Mouse (Mus musculus) lung, postnatal 0 days (tissue): ENCODE measurements around the gene Gje1. TPM values are rescaled to one million over a fixed set of nuclear protein-coding genes. Genes with fewer than 3 reads are reported as not detected.
A peak's percentile ranks its signal among the peaks of the same experiment; 100 is the strongest.

Source experiments
- ATAC-seq: fragments of 200-750 bp; cut with Nextera tagmentation; 2 replicates; pipeline ENCODE4 v1.8.0; 2017; ENCODE audit warnings: moderate library complexity
- DNase-seq: peaks from one replicate; pipeline ENCODE4 v3.0.0-alpha.2; 2016; ENCODE audit warnings: low spot score
- H3K27ac ChIP-seq: fragments of 300-500 bp; sonication (generic); 2 replicates; pipeline ENCODE4 v1.5.1; 2014; ENCODE audit warnings: antibody characterized with exemption, mild to moderate bottlenecking, low read length, mixed read lengths
- H3K27me3 ChIP-seq: fragments of 300-500 bp; sonication (generic); replicated peaks from 2 replicates; pipeline ENCODE4 v1.6.1; 2014; ENCODE audit warnings: low read length, mixed read lengths; ENCODE audit not compliant: insufficient read depth
- H3K36me3 ChIP-seq: fragments of 300-500 bp; sonication (generic); 2 replicates; pipeline ENCODE4 v1.6.1; 2014; ENCODE audit warnings: low read length, mixed read lengths; ENCODE audit not compliant: insufficient read depth
- H3K4me1 ChIP-seq: fragments of 300-500 bp; sonication (generic); 2 replicates; pipeline ENCODE4 v1.6.1; 2014; ENCODE audit warnings: antibody characterized with exemption, low read depth, low read length, mixed read lengths; ENCODE audit not compliant: insufficient read depth
- H3K4me2 ChIP-seq: fragments of 300-500 bp; sonication (generic); replicated peaks from 2 replicates; pipeline ENCODE4 v1.6.1; 2014; ENCODE audit warnings: low read depth, mild to moderate bottlenecking, low read length, moderate library complexity, mixed read lengths
- H3K4me3 ChIP-seq: fragments of 300-500 bp; sonication (generic); 2 replicates; pipeline ENCODE4 v1.5.1; 2014; ENCODE audit warnings: low read depth, low read length
- H3K9ac ChIP-seq: fragments of 300-500 bp; sonication (generic); replicated peaks from 2 replicates; pipeline ENCODE4 v1.6.1; 2014; ENCODE audit warnings: low read depth, mild to moderate bottlenecking
- H3K9me3 ChIP-seq: fragments of 300-500 bp; sonication (generic); 2 replicates; pipeline ENCODE4 v1.6.1; 2016; ENCODE audit warnings: low read length, mixed read lengths
- CTCF ChIP-seq: IDR thresholded peaks from 2 replicates; pipeline ENCODE4 v1.5.1; 2016; ENCODE audit warnings: antibody characterized with exemption, mild to moderate bottlenecking
- EP300 ChIP-seq: IDR thresholded peaks from 2 replicates; pipeline ENCODE4 v1.6.1; 2016; ENCODE audit warnings: antibody characterized with exemption, mild to moderate bottlenecking, control low read depth
- WGBS: fragments of 180-500 bp; shearing (Covaris S2); extraction: QIAGEN DNeasy Blood & Tissue Kit; methylation state at CpG from one replicate; pipeline ENCODE4 v1.1.7; 2014; 5-methylcytosine and 5-hydroxymethylcytosine counted together
- polyA plus RNA-seq: library from polyadenylated mRNA; unstranded; fragments of >200 nt; fragmentation: Nextera tagmentation; extraction: Ambion mirVana; gene quantifications from 2 replicates; pipeline ENCODE4 v1.2.1, GENCODE M21; 2015

Gje1 gene
- not detected in 2 replicates for polyA plus RNA-seq

DNA sequence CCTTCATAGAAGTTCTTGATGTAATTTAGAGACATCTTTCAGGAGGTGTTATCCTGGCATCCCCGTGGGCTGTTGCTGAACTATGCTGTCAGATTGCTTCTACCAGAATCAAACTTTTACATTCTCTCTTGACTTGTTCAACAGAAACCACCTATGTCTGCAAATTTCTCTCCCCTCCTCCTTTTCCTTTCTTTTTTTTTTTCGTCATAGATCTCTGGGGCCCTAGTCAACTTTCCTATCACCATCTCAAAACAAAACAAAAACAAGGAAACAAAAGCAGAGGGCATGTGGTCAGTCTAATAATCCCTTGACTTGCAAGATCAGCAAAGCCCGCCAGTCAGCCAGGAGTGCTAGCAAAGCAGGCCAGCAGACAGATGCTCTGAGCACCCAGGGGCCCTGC, at the start of gene Gje1:
Gje1 (minus strand) TSS at position 101 of the 400 bp plus-strand sequence.
- ATAC-seq: no peak
- Histone ChIP-seq H3K4me2 (no peak within 1 kb of the TSS), H3K27ac (no peak within 1 kb of the TSS), H3K9me3 (no peaks in the 10 kb centered on the region), H3K9ac (no peak within 1 kb of the TSS), H3K4me1 (no peaks in the 10 kb centered on the region), H3K27me3 (no peaks in the 10 kb centered on the region), H3K36me3 (no peaks in the 10 kb centered on the region), H3K4me3 (no peak within 1 kb of the TSS)
- TF ChIP-seq EP300 (no peak), CTCF (no peak)
- WGBS: 64% methylated on average over 3 of the region's 3 CpGs
- DNase-seq: no peak

DNA sequence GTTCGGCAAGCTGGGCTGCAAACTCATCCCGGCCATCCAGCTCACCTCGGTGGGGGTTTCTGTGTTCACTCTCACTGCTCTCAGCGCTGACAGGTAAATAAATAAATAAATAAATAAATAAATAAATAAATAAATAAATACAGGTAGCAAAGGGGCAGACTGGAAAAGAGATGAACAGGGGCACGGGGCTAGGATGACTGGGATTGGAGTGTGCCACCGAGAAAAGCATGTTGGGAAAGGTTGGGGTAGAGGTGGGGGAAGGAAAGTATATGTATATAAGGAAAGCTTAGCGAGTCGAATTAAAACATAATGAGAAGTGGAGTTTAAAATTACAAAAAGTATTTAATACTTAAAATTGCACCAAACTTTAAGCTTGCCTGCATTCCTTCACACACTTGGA, 42.6 kb upstream of the Gje1 start:
- H3K36me3 ChIP-seq: no peaks in the 10 kb centered on the region
- 25% methylated on average over 8 of the region's 8 CpGs for WGBS
- H3K9ac ChIP-seq: no peak overlapping the region
- H3K4me2 ChIP-seq: peak overlapping the region; percentile 54; the same call in 1 of the 2 replicates
- TF ChIP-seq EP300 (no peak), CTCF (no peak)
- H3K27ac ChIP-seq: no peak overlapping the region
- ATAC-seq (no peak), DNase-seq (no peak)
- H3K4me1 ChIP-seq: no peaks in the 10 kb centered on the region
- H3K27me3 ChIP-seq: no peaks in the 10 kb centered on the region
- no peaks in the 10 kb centered on the region for H3K9me3 ChIP-seq
- H3K4me3 ChIP-seq: no peak overlapping the region

DNA sequence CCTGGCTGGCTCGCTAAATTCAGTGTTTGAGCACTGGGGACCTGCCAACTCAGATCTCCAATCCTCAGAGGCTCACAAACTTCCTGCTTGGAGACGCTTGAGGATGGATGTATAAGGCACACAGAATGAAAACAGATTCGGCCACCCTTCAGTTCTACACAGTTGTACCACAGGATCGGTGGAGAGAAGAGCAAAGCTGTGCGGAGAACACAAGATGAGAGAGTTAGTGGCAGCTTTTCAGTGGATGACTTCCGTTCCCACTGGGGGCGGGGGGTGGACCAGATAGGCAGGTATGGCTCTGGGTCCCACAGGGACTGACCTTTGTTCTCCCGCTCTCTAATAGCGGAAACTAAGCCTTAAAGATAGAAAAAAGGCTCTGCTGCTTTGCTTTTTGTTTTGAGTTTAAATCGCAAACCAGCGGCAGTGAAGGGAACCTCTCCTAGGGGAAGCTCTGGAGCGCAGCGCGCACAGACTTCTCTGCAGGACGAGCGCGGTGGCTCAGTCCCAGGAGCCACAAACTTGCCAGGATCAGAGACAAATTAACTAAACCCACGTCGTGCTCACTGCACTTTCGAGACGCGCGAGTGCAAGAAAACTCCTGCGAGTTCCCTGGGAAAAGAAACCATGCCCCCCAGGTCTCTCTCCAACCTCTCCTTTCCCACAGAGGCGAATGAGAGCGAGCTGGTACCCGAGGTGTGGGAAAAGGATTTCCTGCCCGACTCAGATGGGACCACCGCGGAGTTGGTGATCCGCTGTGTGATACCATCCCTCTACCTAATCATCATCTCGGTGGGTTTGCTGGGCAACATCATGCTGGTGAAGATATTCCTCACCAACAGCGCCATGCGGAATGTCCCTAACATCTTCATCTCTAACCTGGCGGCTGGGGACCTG, 41.9 kb upstream of the Gje1 start:
- ATAC-seq (no peak), DNase-seq (no peak)
- no peak overlapping the region for H3K27ac ChIP-seq
- no peaks in the 10 kb centered on the region for H3K27me3 ChIP-seq
- H3K9me3 ChIP-seq: no peaks in the 10 kb centered on the region
- 2% methylated on average over 35 of the region's 35 CpGs for WGBS
- H3K4me1 ChIP-seq: no peaks in the 10 kb centered on the region
- no peaks in the 10 kb centered on the region for H3K36me3 ChIP-seq
- TF ChIP-seq EP300 (no peak), CTCF (no peak)
- H3K4me3 ChIP-seq: peak overlapping the region; percentile 24
- peak overlapping the region; percentile 54 for H3K4me2 ChIP-seq
- no peak overlapping the region for H3K9ac ChIP-seq

DNA sequence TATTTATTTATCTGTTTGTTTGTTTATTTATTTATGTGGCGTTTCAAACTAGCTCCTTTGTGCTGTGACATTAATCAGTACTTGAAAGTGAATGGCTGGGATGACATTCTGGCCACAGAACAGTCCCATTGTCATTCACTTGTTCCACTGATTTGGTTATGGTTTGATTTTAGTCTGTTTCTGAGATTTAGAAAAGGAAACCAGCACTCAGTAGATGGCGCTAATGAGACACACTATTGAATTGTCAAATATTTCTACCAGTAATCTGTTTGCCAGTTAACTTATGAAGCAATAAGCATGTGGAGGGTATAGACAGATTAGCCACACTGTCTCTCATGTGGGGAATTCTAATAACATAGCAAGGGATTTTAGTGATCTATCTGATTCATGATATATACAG, 16.3 kb upstream of the Gje1 start:
- no peak for ATAC-seq
- H3K4me1 ChIP-seq: no peaks in the 10 kb centered on the region
- H3K4me2 ChIP-seq: no peak overlapping the region
- peak; percentile 66 for DNase-seq
- no peak overlapping the region for H3K27ac ChIP-seq
- H3K4me3 ChIP-seq: no peak overlapping the region
- no peaks in the 10 kb centered on the region for H3K9me3 ChIP-seq
- TF ChIP-seq EP300 (no peak), CTCF (peak; percentile 64)
- no peaks in the 10 kb centered on the region for H3K27me3 ChIP-seq
- no peak overlapping the region for H3K9ac ChIP-seq
- 4% methylated on average over 2 of the region's 2 CpGs for WGBS
- H3K36me3 ChIP-seq: no peaks in the 10 kb centered on the region

DNA sequence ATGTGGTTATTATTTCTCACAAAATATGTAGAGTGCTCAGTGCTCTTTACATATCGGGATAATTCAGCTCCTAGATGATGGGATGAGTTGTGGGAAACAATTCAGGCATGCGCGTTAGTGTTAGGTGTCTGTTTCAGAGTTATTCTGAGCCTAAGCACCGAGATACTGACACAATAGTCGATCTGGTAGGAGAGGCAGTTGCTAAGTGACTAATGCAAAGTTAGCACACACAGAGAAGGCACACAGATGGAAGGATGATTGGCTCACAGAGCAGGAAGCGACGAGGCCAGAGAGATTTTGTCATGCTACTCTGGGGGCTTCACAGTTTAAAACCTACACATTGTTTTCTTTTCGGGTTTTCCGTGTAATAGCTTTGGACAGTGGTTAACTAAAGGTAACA, 7.7 kb upstream of the Gje1 start:
- DNase-seq (no peak), ATAC-seq (no peak)
- Histone ChIP-seq H3K9ac (no peak overlapping the region), H3K36me3 (no peaks in the 10 kb centered on the region), H3K27me3 (no peaks in the 10 kb centered on the region), H3K4me2 (no peak overlapping the region), H3K27ac (no peak overlapping the region), H3K4me3 (no peak overlapping the region), H3K9me3 (no peaks in the 10 kb centered on the region), H3K4me1 (no peaks in the 10 kb centered on the region)
- 60% methylated on average over 9 of the region's 9 CpGs for WGBS
- TF ChIP-seq CTCF: no peak
- TF ChIP-seq EP300: no peak

DNA sequence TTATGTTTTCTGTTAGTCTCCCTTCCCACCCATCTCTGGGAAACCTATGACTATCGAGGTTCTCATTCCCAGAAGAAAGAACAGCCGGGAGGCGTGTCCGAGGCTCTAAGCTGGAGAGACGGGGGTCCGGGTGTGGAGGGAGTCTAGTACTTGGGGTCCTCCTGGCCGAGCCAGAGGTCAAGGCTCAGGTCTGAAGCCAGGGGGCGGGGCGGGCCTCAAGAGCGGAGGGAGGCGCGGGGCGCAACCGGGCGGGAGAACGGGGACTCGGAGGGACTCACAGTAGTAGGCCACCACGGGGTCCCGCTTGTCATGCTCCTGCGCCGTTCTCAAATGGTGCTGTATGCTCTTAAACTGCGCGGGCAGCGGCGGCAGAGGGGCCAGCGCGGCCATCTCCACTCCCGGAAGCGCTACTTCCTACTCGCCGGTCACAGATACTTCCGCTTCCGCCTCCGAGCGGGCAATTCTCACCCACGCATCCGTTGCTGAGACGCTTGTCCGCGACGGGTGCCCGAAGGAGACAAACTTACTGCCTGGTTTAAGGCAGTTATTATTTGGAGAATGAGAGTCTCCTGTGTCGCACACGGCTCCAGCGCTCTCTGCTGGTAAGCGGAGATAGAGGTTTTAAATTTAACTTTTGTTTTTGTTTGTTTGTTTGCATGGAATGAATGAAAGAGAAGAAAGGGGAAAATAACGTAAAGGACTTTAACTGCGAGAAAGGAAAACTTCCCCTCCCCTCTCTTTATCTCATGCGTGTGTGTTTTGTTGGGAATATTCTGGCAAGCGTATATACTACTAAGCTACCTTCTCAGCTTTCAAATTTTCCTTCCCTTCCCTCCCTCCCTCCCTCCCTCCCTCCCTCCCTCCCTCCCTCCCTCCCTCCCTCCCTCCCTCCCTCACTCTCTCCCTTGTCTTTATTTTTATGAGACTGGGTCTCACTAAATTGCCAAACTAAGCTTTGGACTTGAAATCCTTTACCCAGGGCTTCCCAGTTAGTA, 12.6 kb downstream of the Gje1 start, which contains the start of the genes Vta1 and Nmbr:
Vta1 (minus strand) TSS at position 489 of the 995 bp plus-strand sequence.
Nmbr (plus strand) TSS at position 520 of the 995 bp plus-strand sequence.
- WGBS: 2% methylated on average over 48 of the region's 50 CpGs

More for the DNA sequence above, 12.6 kb downstream of the Gje1 start, which contains the start of the genes Vta1 and Nmbr:
- no peaks in the 10 kb centered on the region for H3K36me3 ChIP-seq
- peak within 1 kb of the TSS; percentile 60 for H3K4me2 ChIP-seq
- H3K9ac ChIP-seq: peak within 1 kb of the TSS; percentile 88
- H3K27me3 ChIP-seq: no peaks in the 10 kb centered on the region
- TF ChIP-seq EP300 (peak; percentile 87), CTCF (peak; percentile 90)
- ATAC-seq (peak; percentile 99), DNase-seq (peak; percentile 99)
- peak within 1 kb of the TSS; percentile 98 for H3K4me3 ChIP-seq
- peak within 1 kb of the TSS; percentile 75 for H3K27ac ChIP-seq
- H3K9me3 ChIP-seq: no peaks in the 10 kb centered on the region
- no peaks in the 10 kb centered on the region; the same call in 1 of the 2 replicates for H3K4me1 ChIP-seq
